Mouse (Mus musculus) right cerebral cortex, postnatal 36 days (tissue): Measurements from ENCODE around the gene Prrt2.
A peak's percentile ranks its signal among the peaks of the same experiment; 100 is the strongest.

Source experiments
- DNase-seq, 2 experiments: peaks; one replicate each; pipeline ENCODE4 v3.0.0; 2022; ENCODE audit warnings: low spot score in 2 of 2, mixed read lengths in 1 of 2

Prrt2 gene

DNA sequence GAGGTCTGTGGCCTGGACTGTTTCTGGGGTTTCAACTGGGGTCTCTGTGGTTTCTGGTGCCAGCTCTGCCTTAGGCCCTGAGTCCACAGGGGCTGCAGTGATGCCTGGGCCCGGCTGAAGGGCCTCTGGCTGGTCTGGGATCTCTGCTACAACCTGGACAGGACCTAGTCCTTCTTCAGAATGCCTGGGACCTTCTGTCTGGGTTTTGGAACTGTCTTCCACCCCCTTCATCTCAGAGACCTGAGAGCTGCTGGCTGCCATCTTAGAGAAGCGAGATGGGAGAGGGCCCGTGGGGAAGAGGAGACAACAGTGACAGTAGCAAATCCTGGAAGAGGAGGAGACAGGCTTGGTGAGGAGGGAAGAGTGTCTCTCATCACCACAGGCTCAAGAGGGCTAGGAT is 980 bp downstream of the Prrt2 start:
- DNase-seq, result no peak

DNA sequence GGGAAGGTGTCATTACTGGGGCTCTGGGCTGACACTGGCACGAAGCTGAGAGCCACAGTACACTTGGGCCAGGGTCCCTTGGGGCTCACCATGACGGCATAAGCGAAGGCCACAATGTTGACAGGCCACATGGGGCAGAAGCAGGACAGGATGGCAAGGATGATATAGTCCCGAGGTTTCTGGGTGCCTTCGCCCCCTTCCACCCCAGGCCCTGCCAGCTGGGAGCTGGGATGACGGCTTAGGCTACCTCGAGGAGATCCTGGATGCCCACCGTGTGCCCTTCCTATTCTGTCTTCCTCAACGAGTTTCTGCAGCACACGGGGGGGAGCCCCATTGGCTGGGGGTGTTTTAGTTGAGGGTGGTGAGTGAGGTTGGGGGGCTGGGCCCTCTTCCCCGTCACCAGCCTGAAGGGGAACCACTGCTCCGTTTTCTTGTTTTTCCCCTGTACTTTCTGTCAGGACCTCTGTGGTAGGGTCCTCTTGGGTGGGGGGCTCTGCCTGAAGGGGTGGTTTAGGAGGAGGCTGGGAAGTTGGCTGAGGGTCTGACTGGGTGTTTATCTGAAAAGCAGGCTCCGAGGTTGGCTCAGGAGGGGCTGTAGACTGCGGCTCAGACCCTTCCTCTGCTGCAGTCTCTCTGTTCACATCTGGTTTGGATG is 1.6 kb downstream of the Prrt2 start:
- DNase-seq, result no peak

DNA sequence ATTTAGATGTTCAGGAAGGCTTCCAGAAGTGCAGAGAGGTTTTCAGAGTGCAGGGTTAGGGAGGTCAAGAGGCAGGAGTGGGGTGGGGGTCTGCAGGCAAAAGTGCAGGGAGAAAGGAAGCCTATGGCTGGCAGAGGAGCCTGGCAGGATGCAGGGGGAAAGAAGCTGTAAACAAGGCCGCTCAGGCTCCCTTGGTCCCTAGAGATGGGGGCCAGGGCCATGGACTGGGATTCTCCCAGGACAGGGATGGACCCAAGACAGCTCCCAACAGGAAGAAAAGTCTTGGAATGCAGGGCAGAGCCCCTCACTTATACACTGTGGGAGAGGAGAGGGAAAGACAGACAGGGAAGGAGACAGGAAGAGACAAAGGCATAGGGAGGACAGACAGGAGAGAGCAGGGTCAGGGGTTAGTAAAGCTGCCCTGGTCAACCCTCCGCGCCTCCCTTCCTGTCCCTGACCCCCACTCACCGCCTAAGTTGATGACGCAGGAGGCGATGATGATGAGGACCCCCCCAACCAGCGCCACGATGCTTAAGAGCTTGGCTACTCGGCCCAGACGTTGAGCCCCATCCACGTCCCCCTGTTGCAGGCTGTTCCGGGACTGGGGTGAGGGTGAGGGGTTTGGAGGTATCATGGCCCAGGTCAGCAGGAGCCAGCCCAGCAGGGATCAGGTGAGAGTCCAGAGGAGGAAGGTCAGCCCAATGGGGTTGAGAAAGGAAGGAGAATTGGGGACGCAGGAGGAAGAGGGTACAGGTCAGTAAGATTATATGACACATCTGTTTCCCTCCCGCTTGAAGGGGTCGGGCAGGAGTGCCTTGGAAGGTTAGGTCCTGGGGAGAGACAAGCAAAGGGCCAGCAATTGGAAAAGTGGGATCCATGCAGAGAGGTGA is 2.4 kb downstream of the Prrt2 start:
- DNase-seq, result no peak

DNA sequence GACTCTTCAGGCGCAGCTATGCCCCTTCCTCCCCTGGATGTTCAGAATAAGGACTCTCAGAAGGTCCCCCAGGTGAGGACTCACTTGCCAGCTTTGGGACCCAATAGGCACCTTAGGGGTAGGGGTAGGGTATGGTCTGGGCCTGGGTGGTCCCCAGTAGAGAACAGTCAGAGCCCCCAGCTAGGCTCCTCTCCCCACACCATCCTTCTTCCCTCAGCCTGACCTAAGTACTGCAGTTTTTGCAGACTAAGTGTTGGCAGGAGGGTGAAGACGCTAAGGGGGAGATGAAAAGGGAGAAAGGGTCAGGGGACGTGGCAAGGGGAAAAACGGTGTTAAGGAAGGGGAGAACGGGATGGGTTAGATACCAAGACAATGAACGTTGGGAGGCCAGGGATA is 3.1 kb downstream of the Prrt2 start:
- DNase-seq, result no peak

DNA sequence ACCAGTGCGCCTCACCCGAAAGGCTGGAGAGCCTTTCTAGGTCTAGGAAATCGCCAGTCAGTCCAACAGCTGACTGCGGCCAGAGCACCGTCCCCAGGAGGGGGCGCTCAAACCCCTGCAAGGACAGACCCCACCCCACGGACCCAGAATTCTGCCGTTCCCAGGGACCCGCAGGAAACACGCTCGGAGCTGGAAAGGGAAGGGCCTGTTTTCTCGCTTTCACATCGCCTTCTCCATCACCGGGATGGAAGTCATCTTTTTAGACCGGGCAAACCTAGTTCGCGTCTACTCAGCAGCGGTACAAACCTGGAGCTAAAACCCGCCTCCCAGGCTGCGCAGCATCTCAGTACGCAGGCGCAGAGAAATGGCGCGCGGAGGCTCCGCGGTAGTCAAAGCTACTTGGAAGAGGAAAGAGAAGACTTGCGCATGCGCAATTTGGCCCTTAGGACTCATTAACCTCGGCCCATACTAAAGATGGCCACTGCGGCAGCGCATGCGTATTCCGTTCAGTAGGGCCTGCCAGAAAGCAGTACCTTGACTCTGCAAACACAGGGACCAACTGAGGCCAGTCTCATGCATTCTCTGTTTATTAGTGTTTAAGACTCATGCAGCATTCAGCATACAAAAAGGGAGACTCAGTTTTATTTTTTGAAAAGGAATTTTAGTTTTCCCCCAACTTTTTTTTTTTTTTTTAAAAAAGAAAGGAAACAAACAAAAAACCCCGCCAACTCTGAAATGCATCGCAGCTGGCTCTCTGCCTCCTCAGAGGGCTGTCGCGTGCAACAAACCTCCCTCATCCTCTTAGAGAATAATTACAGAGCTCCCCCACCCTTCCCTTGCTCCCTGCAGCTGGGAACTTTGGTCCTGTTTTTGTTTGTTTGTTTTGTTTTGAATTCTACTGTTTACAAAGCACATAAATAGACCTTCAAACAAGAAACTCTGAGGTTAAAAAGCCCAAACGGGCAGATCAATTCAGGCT is 3.8 kb downstream of the Prrt2 start, which contains the start of gene Pagr1a:
Gene Pagr1a, minus strand, starts transcription at position 382 of the 979 bp plus-strand sequence.
- DNase-seq, result peak; percentile 95 to 96

DNA sequence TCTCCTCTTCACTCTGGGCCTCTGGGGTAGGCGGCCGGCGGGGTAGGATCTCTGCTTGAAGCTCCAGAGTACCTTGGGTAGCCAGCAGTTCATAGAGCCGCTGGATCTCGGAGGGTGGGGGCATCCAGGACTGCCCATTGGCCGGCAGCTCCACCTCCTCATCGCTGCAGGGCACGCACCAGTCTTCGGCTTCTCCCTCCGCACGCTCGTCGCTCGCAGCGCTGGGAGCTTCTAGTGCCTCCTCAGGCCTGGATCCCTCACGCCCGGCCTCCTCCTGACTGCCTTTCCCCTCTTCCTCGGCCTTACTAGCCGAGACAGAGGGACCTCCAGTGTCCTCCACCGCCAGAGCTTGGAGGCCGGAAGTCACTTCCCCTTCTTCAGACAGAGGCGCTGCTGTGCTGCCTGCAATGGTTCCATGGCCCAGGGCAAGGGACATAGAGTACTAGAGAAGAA is 4.5 kb downstream of the Prrt2 start:
- DNase-seq, result peak in 1 of 2 experiments; percentile 45

DNA sequence TGATC is 4.7 kb downstream of the Prrt2 start, which contains the start of gene Pagr1b:
Gene Pagr1b, minus strand, starts transcription at position 4 of the 5 bp plus-strand sequence.
- DNase-seq, result no peak

DNA sequence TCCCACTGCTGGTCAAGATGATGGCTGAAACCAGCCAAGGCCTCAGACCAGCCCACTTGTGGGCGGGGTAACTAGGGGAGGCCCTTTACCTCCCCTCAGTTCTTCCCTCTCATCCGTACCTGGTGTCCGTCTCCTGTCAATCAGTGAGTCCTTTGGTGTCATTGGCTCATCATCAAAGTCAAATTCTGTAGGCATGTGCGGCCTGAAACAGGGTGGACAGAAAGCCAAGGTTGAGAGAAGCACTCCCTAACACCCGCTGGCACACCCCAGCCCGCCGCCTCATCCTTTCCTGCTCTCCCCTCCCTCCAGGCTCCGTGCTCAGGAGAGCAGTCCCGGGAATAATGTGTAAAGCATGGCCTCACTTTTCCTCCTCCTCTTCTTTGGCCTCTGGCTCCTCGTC is 4.9 kb downstream of the Prrt2 start:
- no peak for DNase-seq

DNA sequence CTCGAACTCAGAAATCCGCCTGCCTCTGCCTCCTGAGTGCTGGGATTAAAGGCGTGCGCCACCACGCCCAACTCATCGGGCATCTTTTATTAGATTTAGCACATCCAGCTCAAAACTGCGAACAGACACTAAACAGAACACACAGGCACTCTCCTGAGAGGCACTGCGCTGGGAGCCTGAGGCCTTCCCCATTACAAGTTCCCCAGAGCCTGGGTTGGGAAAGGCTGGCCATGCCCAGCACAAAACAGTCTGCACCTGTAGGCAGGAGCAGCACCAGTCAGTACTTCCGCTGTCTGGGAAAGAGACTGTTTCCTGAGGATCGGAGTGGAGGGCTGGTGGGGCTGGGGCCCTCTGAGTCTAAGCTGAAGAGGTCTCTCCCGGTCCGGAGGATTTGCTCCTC is 6.0 kb downstream of the Prrt2 start:
- DNase-seq, result no peak

DNA sequence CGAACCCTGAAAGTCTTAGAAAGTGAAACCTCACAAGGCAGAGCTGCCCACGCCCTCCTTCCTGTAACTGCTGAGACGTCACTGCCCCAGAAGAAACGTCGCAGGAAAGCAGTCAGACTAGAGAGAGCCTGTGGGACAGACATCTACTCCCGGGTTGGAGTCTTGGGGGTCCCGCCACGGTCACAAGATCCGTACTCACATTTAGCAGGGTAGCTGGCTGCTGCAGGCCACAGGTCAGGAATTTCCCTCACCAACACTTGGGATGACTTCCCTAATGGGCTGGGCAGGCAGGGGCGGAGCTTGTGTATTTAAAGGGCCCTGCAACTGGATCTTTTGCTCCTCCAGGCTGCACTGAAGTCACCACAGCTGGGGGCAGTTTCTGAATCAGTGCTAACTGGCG is 6.7 kb downstream of the Prrt2 start, which contains the start of gene Mvp:
Gene Mvp, minus strand, starts transcription at position 302 of the 400 bp plus-strand sequence.
- DNase-seq, result no peak

DNA sequence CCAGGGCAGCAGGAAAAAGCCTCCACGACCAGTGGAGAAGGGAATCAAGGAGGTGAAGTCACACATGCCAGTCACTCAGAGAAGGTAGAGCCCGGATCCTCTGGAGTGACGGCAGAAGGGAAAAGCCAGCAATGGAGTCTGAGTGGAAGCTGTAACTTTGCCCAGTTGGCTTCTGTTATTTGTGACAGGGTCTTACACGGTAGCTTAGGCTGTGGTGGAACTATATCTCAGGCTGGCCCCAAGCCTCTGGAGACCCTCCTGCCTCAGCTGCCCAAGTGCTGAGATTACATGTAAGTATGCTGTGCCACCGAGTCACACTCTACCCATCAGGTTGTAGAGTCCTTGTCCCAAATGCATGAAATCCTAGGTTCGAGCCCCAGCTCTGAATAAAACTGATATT is 7.6 kb downstream of the Prrt2 start:
- no peak for DNase-seq

DNA sequence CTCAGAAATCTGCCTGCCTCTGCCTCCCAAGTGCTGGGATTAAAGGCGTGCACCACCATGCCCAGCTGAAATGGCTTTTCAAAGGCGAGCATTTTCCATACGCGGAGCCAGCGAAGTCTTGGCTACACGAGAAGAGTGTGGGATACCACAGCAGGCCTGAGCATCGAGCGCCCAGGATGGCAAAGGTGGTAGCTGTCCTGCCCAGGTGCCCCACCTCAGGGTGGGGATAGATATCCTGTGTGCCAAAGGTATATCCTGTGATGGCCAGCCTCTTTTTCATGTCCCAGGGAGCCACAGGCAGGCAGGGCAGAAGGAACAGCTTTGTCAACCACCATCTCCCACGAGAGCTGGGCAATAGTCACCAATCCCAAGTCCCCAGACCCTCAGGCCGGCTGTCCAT is 8.2 kb downstream of the Prrt2 start:
- no peak for DNase-seq

DNA sequence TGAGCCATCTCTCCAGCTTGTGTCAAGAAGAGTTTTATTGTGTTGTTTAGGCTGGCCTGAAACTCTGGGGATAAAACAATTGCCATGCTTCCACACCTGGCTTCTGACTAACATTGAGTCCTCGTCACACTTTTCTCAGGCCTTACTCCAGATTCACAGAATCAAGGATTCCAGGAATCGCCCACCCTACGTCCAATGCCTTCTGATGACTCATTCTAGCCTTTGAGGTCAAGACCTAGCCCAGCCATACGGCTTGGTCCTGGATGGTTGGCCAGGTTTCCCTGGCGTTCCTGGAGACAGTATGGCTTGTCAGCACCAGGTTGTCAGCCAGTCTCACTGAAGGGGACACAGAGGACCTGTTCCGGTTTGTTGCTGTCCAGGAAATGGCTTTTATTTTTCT is 8.6 kb downstream of the Prrt2 start:
- DNase-seq, result no peak

DNA sequence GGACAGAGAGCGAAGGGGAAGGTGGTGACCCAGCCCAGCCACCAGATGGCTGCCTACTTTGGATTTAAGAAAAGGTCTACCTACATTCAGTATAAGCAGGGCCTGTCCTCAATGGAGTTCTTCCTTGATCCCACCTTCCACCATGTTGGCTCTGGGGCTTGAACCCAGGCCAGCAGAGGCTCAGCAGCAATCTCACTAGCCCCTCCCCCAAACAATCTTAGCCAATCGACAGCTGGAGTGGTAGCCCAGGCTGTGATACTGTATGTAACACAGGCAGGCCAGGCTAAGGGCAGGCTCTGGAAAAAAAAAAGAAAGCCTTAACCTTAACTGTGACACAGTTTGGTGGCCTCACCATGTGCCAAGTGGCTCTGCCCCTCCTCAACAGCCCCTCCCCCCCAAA is 9.3 kb downstream of the Prrt2 start:
- no peak for DNase-seq

DNA sequence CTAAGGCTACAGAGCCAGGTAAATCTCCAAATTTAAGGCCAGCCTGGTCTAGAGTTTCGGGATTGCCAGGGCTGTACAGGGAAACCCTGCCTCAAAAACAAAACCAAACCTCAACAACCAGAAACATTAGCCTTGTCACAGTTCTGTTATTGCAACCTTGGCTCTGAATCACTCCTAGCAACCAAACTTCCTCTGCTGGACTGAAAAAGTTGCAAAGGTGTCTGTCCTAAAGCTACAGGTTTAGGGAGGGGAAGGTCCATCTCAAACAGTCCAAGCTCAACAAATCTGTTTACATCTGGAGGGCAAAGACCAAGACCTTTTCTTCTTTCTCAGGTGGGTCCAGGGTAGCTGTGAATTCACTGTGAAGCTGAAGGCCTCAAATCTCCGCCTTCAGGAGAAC is 10.0 kb downstream of the Prrt2 start:
- no peak for DNase-seq

DNA sequence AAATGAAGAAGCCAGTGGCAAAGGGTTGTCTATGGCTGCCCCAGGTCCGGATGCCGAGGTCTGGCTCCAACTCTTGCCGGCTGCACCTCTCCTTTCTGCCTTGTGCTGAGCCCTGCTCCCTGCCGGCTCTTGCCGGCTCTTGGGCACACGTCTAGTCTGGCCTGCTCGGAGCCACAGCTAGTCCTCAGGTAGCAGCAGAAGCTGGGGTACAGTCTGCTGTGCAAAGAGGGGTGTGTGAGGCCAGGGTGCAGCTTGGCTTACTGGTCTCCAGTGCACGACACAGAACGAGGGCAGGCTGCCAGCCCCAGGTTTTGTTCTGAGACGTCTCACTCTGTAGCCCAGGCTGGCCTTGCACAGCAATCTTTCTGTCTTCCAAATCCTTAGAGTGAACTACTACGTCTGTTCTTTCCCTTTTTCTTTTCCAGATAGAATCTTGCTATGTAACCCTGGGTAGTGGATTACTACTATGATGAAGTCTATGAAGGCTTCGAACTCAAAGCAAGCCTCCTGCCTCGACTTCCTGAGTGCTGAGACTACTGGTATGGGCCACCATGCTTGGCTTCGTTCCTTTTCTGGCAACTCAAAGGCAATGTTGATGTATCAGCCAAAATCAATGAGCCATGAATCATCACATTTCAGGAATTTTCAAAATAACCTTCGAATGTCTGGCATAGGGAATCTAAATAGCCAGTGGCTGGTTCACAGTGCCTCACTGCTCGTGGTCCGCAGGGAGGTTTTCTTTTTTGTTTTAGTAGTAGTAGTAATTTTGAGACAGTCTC is 11.5 kb downstream of the Prrt2 start:
- DNase-seq, result no peak

DNA sequence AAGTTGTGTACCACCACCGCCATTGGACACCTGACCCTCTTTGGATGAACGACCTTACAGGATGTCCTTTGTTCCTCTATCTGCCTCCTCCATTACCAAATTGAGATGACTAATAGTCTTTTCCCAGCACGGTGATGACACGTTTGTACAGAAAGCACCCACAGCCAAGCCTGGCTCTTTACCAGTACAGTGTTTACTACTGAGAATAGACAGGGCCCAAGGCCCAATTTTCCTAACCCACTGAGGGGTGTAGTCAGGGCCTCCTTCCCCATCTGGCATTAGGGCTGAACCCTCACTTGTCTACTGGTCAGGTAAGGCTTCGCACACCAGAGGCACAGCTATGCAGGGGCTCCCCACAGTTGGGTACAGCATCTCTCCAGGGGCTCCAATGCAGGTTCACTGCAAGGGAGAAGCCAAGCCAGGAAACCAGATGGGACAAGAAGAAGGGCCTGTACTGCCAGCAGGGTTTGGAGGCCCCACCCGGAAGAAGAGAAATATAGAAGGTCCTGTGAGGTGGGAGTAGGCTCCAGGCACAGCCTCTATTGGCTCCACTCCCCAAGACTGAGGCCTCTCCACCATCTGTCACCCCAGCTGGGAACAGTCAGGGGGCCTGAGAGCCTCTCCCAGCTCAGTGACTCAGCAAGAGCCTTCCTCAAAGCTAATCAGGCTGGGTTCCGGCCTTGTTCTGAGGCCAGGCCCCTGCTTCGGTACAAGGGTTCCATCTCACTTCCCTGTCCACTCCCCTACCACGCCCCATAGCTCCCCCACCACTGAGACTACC is 12.6 kb downstream of the Prrt2 start:
- peak; percentile 70 to 72 for DNase-seq

DNA sequence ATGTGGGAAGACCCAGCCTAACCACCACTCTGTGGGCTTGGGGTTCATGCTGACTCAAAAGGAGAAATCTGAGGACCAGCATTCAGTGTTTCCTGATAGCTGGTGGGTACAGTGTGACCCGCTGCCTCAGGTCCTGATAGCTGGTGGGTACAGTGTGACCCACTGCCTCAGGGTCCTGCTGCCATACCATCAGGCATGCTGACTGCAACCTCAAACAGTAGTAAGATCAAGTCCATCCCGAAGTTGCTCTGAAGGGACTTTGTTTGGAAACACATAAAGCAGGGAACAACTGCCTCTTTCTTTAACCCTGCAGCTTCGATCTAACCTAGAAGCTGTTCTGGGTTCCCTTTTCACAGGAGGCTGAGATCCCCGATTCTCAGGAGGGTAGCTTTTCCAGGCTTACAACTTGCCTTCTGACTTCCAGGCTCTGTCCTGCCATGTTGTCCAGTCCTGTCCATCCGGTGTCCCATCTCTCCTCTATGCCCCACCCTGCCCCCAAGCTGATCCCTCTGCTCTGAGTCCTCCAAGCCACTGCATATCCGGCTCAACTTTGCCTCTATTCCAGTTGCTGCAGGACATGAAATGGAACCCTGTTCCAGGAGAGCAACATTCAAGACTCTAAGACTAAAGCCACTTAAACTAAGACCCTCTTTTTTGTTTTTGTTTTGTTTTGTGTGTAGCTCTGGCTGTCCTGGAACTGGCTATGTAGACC is 13.5 kb downstream of the Prrt2 start:
- no peak for DNase-seq

DNA sequence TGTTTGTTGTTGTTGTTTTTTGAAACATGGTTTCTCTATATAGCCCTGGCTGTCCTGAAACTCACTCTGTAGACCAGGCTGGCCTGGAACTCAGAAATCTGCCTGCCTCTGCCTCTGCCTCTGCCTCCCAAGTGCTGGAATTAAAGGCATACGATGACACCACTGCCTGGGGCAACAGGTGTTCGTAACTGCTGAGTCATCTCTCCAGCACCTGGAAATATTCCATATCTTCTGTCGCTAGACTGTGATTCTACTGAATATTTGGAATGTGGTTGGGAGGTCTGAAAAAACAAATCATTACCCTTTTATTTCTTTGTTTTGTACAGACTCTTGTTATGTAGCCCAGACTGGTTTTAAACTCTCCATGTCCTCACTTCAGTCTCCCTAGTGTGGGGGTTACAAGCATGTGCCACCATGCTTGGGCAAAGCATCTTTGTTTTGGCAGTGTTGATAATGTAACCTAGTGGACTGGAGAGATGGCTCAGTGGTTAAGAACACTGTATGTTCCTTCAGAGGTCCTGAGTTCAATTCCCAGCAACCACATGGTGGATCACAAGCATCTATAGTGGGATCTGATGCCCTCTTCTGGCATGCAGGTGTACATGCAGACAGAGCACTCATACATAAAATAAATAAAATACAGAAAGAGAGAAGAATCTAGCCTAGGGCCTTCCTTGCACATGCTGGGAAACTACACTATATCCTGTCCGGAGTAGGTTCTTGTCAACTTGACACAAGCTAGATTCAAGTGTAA is 16.7 kb downstream of the Prrt2 start:
- no peak for DNase-seq

DNA sequence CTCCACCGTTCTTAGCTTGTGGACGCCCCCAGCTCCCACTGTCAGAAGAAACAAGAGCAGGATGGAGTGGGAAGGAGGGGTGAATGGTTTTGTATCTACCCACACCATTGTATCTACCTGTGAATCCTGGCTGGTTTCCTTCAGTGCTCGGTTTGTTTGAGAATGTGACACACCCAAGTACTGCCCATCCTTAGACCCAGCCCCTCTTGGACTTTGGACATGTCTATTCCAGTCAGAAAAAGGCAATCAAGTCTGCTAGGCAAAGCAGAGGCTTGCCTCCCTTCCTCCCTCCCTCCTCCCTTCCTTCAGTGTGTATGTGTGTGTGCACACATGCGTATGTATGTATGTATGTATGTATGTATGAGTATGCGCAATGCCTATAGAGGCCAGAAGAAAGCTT is 17.4 kb downstream of the Prrt2 start:
- no peak for DNase-seq
